Comparison of ENCODE assay signal across 9 mouse cellular contexts in genomic region chr12:104896640-104897039, GRCm38 (mm10). TPM values are rescaled to one million over a fixed set of nuclear protein-coding genes. Genes with fewer than 3 reads are reported as not detected.
A peak's percentile ranks its signal among the peaks of the same experiment; 100 is the strongest.
DNase-seq lines count a peak whose midpoint lies in the region; ATAC-seq and TF ChIP-seq lines count a peak whose summit lies in the region.
"Had no signal": no experiment of that assay in that cellular context is flagged by ENCODE, and none has a peak within 500 bp of the region (broad histone marks: within the 10 kb centered on the region; RNA-seq: fewer than 3 reads in every experiment).

No protein-coding gene starts in this region.

- no peak for TF ChIP-seq EP300 in lung, postnatal 0 days (IDR thresholded peaks at IDR 0.05)

- TF ChIP-seq CTCF in lung, postnatal 0 days (IDR thresholded peaks at IDR 0.05), result no peak

- ATAC-seq in kidney, embryonic 14.5 days (ENCODE audit: low FRiP score, low TSS enrichment), result peak; percentile 81
- peak; percentile 80 for ATAC-seq in lung, postnatal 0 days

- H3K27me3 ChIP-seq in kidney, embryonic 14.5 days (ENCODE audit: control insufficient read depth, insufficient read depth, low read length), result no peaks in the 10 kb centered on the region
- no peaks in the 10 kb centered on the region for H3K27me3 ChIP-seq in lung, postnatal 0 days (replicated peaks; ENCODE audit: insufficient read depth, low read length)
- H3K27me3 ChIP-seq: neural tube, embryonic 13.5 days had no signal

- H3K4me1 ChIP-seq in kidney, embryonic 14.5 days (ENCODE audit: control insufficient read depth, insufficient read depth, low read length), result peaks cover 14% of the 10 kb centered on the region; the same call in 1 of the 2 replicates
- no peaks in the 10 kb centered on the region for H3K4me1 ChIP-seq in lung, postnatal 0 days (ENCODE audit: insufficient read depth, low read depth, low read length)

- 43% methylated on average over 16 of the region's 16 CpGs for WGBS in kidney, embryonic 14.5 days
- WGBS in lung, postnatal 0 days, result 45% methylated on average over 16 of the region's 16 CpGs

- H3K9ac ChIP-seq in kidney, embryonic 14.5 days (ENCODE audit: low read depth, low read length), result 0 out of 2 replicates have a peak overlapping the region, but pooled peaks have one; percentile 2
- no peak overlapping the region for H3K9ac ChIP-seq in lung, postnatal 0 days (replicated peaks; ENCODE audit: low read depth)
- H3K9ac ChIP-seq: neural tube, embryonic 13.5 days had no signal

- no peak overlapping the region for H3K4me2 ChIP-seq in kidney, embryonic 14.5 days (replicated peaks; ENCODE audit: low read depth, low read length)
- no peak overlapping the region for H3K4me2 ChIP-seq in lung, postnatal 0 days (replicated peaks; ENCODE audit: low read depth, low read length)
- H3K4me2 ChIP-seq: neural tube, embryonic 13.5 days had no signal

- H3K4me3 ChIP-seq in kidney, embryonic 14.5 days (ENCODE audit: low read length), result no peak overlapping the region
- no peak overlapping the region for H3K4me3 ChIP-seq in lung, postnatal 0 days (ENCODE audit: low read depth, low read length)
- H3K4me3 ChIP-seq: neural tube, embryonic 13.5 days had no signal

- peak overlapping the region; percentile 84 for H3K27ac ChIP-seq in kidney, embryonic 14.5 days (ENCODE audit: low read depth, low read length)
- H3K27ac ChIP-seq in lung, postnatal 0 days (ENCODE audit: low read length), result no peak overlapping the region
- H3K27ac ChIP-seq: neural tube, embryonic 13.5 days had no signal

- intact Hi-C loops in left cerebral cortex, postnatal 10 days (cut with DNase I), result no loop called here

- H3K9me3 ChIP-seq in kidney, embryonic 14.5 days (ENCODE audit: control insufficient read depth, low read length), result no peaks in the 10 kb centered on the region
- no peaks in the 10 kb centered on the region for H3K9me3 ChIP-seq in lung, postnatal 0 days (ENCODE audit: low read length)
- H3K9me3 ChIP-seq: neural tube, embryonic 13.5 days had no signal

- peak; percentile 40 for DNase-seq in left cerebral cortex, adult 11 months (ENCODE audit: low spot score)
- no peak for DNase-seq in left cerebral cortex, postnatal 10 days (ENCODE audit: extremely low spot score in 1 of 2, low spot score in 2 of 2)
- DNase-seq in fibroblast of lung, adult 2 months (ENCODE audit: low read depth), result peak; percentile 77
- DNase-seq in lung, postnatal 0 days (ENCODE audit: low spot score), result peak; percentile 45
- DNase-seq in spleen, postnatal 14 days (ENCODE audit: low spot score in 2 of 2), result no peak
- DNase-seq in heart, adult 18-20 months, result no peak
- no peak for DNase-seq in heart, adult 8-10 months (ENCODE audit: low spot score)

- no peaks in the 10 kb centered on the region for H3K36me3 ChIP-seq in kidney, embryonic 14.5 days (ENCODE audit: control insufficient read depth, insufficient read depth, low read length)
- H3K36me3 ChIP-seq in lung, postnatal 0 days (ENCODE audit: insufficient read depth, low read length), result no peaks in the 10 kb centered on the region
- H3K36me3 ChIP-seq: neural tube, embryonic 13.5 days had no signal

RNA-seq across cellular contexts. Expression of gene Clmn, which starts 31.8 kb away (rescaled TPM):
- 10 to 100 TPM; 18.1 to 24.5 TPM for total RNA-seq in left cerebral cortex, postnatal 10 days (2021)
- polyA plus RNA-seq in kidney, embryonic 14.5 days (2014; fragmentation: Nextera tagmentation; extraction: Ambion mirVana), result 3.3 and 5.3 TPM in 2 replicates
- 2.0 and 2.5 TPM in 2 replicates for polyA plus RNA-seq in lung, postnatal 0 days (2015; fragmentation: Nextera tagmentation; extraction: Ambion mirVana)
- 1 to 10 TPM; 1.9 to 2.9 TPM for total RNA-seq in heart, adult 18-20 months (2021)
- 1 to 10 TPM; 1.8 to 2.4 (median 2.1) TPM for total RNA-seq in heart, adult 8-10 months (2022)

Comparison
In these comparisons a context has a peak if more than half of its experiments do, and no peak if none do; other contexts are left out.
1. DNase-seq: peak in left cerebral cortex, adult 11 months (single experiment), fibroblast of lung, adult 2 months (single experiment) and lung, postnatal 0 days (single experiment); none in left cerebral cortex, postnatal 10 days (0 of 2), spleen, postnatal 14 days (0 of 2), heart, adult 18-20 months (0 of 2) and heart, adult 8-10 months (single experiment).
2. RNA of gene Clmn, which starts 31.8 kb away (total RNA-seq): 18.1 to 24.5 TPM in left cerebral cortex, postnatal 10 days; 1.9 to 2.9 TPM in heart, adult 18-20 months and 1.8 to 2.4 TPM in heart, adult 8-10 months; every median in the first group is over 4 times any median in the second.